Mouse (Mus musculus) limb, embryonic 15.5 days (tissue): Measurements from ENCODE around the gene Tmc3. TPM values are rescaled to one million over a fixed set of nuclear protein-coding genes. Genes with fewer than 3 reads are reported as not detected.

Experiments used
- ATAC-seq: fragments of 200-750 bp; cut with Nextera tagmentation; 2 replicates; pipeline ENCODE4 v1.8.0; 2017; ENCODE audit warnings: low read depth, moderate TSS enrichment; ENCODE audit not compliant: insufficient number of reproducible peaks, low FRiP score, low TSS enrichment
- H3K27ac ChIP-seq: fragments of 300-500 bp; sonication (generic); 2 replicates; pipeline ENCODE4 v1.5.1; 2015; ENCODE audit warnings: moderate library complexity, mild to moderate bottlenecking, inconsistent platforms
- H3K27me3 ChIP-seq: fragments of 300-500 bp; sonication (generic); 2 replicates; pipeline ENCODE4 v1.6.1; 2015; ENCODE audit warnings: inconsistent platforms
- H3K36me3 ChIP-seq: fragments of 300-500 bp; sonication (generic); 2 replicates; pipeline ENCODE4 v1.6.1; 2015; ENCODE audit warnings: inconsistent platforms
- H3K4me1 ChIP-seq: fragments of 300-500 bp; sonication (generic); 2 replicates; pipeline ENCODE4 v1.6.1; 2015; ENCODE audit warnings: inconsistent platforms
- H3K4me2 ChIP-seq: fragments of 300-500 bp; sonication (generic); 2 replicates; pipeline ENCODE4 v1.6.1; 2015; ENCODE audit warnings: mild to moderate bottlenecking, inconsistent platforms
- H3K4me3 ChIP-seq: fragments of 300-500 bp; sonication (generic); 2 replicates; pipeline ENCODE4 v1.5.1; 2015; ENCODE audit warnings: mild to moderate bottlenecking, inconsistent platforms
- H3K9ac ChIP-seq: fragments of 300-500 bp; sonication (generic); 2 replicates; pipeline ENCODE4 v1.6.1; 2015; ENCODE audit warnings: inconsistent platforms
- H3K9me3 ChIP-seq: fragments of 300-500 bp; sonication (generic); 2 replicates; pipeline ENCODE4 v1.6.1; 2016; ENCODE audit warnings: inconsistent platforms
- whole genome bisulfite sequencing: fragments of 180-500 bp; shearing (Covaris S2); methylation state at CpG from one replicate; pipeline ENCODE4 v1.1.7; 2015; 5-methylcytosine and 5-hydroxymethylcytosine counted together
- polyA plus RNA-seq: library from polyadenylated mRNA; unstranded; fragments of >200 nt; fragmentation: Nextera tagmentation; extraction: Ambion mirVana; gene quantifications from 2 replicates; pipeline ENCODE4 v1.2.1, GENCODE M21; 2015

The Tmc3 gene
- polyA plus RNA-seq, 1 experiment from 2014 or later: 0.91 TPM

- Histone ChIP-seq H3K27me3 (no peaks in the 10 kb centered on the region), H3K27ac (no peak overlapping the region), H3K9ac (no peak overlapping the region), H3K4me1 (no peaks in the 10 kb centered on the region), H3K4me2 (no peak overlapping the region), H3K9me3 (no peaks in the 10 kb centered on the region), H3K4me3 (no peak overlapping the region), H3K36me3 (no peaks in the 10 kb centered on the region)
- 37% methylated on average over 7 of the region's 7 CpGs for WGBS
- no peak for ATAC-seq
Measured at GRCm38 (mm10) chr7:83565976-83566375, 18.8 kb upstream of the Tmc3 start.

GRCm38 (mm10) chr7:83567841-83568500 is 16.8 kb upstream of the Tmc3 start:
- 47% methylated on average over 16 of the region's 16 CpGs for WGBS

GRCm38 (mm10) chr7:83568815-83569214 is 15.9 kb upstream of the Tmc3 start:
- WGBS: 68% methylated on average over 2 of the region's 2 CpGs
- H3K9ac ChIP-seq: no peak overlapping the region
- no peaks in the 10 kb centered on the region for H3K4me1 ChIP-seq
- H3K27ac ChIP-seq: no peak overlapping the region
- no peak overlapping the region for H3K4me3 ChIP-seq
- ATAC-seq: no peak
- no peaks in the 10 kb centered on the region for H3K9me3 ChIP-seq
- H3K4me2 ChIP-seq: no peak overlapping the region
- no peaks in the 10 kb centered on the region for H3K27me3 ChIP-seq
- no peaks in the 10 kb centered on the region for H3K36me3 ChIP-seq

More at GRCm38 (mm10) chr7:83567841-83568500, 16.8 kb upstream of the Tmc3 start:
- Histone ChIP-seq H3K4me2 (no peak overlapping the region), H3K4me1 (no peaks in the 10 kb centered on the region), H3K9ac (no peak overlapping the region), H3K27me3 (no peaks in the 10 kb centered on the region), H3K27ac (no peak overlapping the region), H3K9me3 (no peaks in the 10 kb centered on the region), H3K36me3 (no peaks in the 10 kb centered on the region), H3K4me3 (no peak overlapping the region)
- no peak for ATAC-seq

- Histone ChIP-seq H3K4me1 (no peaks in the 10 kb centered on the region), H3K27ac (no peak overlapping the region), H3K4me2 (no peak overlapping the region), H3K4me3 (no peak overlapping the region), H3K27me3 (no peaks in the 10 kb centered on the region), H3K9me3 (no peaks in the 10 kb centered on the region), H3K36me3 (no peaks in the 10 kb centered on the region), H3K9ac (no peak overlapping the region)
- 88% methylated on average over 2 of the region's 2 CpGs for WGBS
- no peak for ATAC-seq
Measured at GRCm38 (mm10) chr7:83569436-83569835, 15.3 kb upstream of the Tmc3 start.

GRCm38 (mm10) chr7:83571077-83571476 is 13.7 kb upstream of the Tmc3 start:
- Histone ChIP-seq H3K36me3 (no peaks in the 10 kb centered on the region), H3K27me3 (no peaks in the 10 kb centered on the region), H3K9ac (no peak overlapping the region), H3K4me1 (no peaks in the 10 kb centered on the region), H3K9me3 (no peaks in the 10 kb centered on the region), H3K4me3 (no peak overlapping the region), H3K4me2 (no peak overlapping the region), H3K27ac (no peak overlapping the region)
- ATAC-seq: no peak
- WGBS: 42% methylated on average over 4 of the region's 4 CpGs

GRCm38 (mm10) chr7:83571901-83572300 is 12.8 kb upstream of the Tmc3 start:
- Histone ChIP-seq H3K27me3 (no peaks in the 10 kb centered on the region), H3K9me3 (no peaks in the 10 kb centered on the region), H3K4me3 (no peak overlapping the region), H3K4me1 (no peaks in the 10 kb centered on the region), H3K36me3 (no peaks in the 10 kb centered on the region), H3K9ac (no peak overlapping the region), H3K27ac (no peak overlapping the region), H3K4me2 (no peak overlapping the region)
- 66% methylated on average over 3 of the region's 3 CpGs for WGBS
- ATAC-seq: no peak

- no peak for ATAC-seq
- Histone ChIP-seq H3K9ac (no peak overlapping the region), H3K36me3 (no peaks in the 10 kb centered on the region), H3K27me3 (no peaks in the 10 kb centered on the region), H3K4me3 (no peak overlapping the region), H3K4me1 (no peaks in the 10 kb centered on the region), H3K9me3 (no peaks in the 10 kb centered on the region), H3K27ac (no peak overlapping the region), H3K4me2 (no peak overlapping the region)
- 56% methylated on average over 2 of the region's 2 CpGs for WGBS
Measured at GRCm38 (mm10) chr7:83572451-83572850, 12.3 kb upstream of the Tmc3 start.

GRCm38 (mm10) chr7:83580946-83581345 is 3.8 kb upstream of the Tmc3 start:
- Histone ChIP-seq H3K9ac (no peak overlapping the region), H3K27me3 (no peaks in the 10 kb centered on the region), H3K4me2 (no peak overlapping the region), H3K4me1 (peaks cover 10% of the 10 kb centered on the region), H3K36me3 (no peaks in the 10 kb centered on the region), H3K27ac (no peak overlapping the region), H3K9me3 (no peaks in the 10 kb centered on the region), H3K4me3 (no peak overlapping the region)
- ATAC-seq: no peak
- 66% methylated on average over 4 of the region's 4 CpGs for WGBS

- no peaks in the 10 kb centered on the region for H3K27me3 ChIP-seq
- H3K27ac ChIP-seq: no peak overlapping the region
- H3K4me1 ChIP-seq: no peaks in the 10 kb centered on the region
- no peaks in the 10 kb centered on the region for H3K9me3 ChIP-seq
- no peaks in the 10 kb centered on the region for H3K36me3 ChIP-seq
- H3K4me2 ChIP-seq: no peak overlapping the region
- WGBS: 79% methylated on average over 3 of the region's 3 CpGs
- ATAC-seq: no peak
- H3K4me3 ChIP-seq: no peak overlapping the region
- H3K9ac ChIP-seq: no peak overlapping the region
Measured at GRCm38 (mm10) chr7:83594056-83594455, 9.3 kb downstream of the Tmc3 start.

GRCm38 (mm10) chr7:83597063-83597462 is 12.3 kb downstream of the Tmc3 start:
- no peak for ATAC-seq
- Histone ChIP-seq H3K4me2 (no peak overlapping the region), H3K36me3 (no peaks in the 10 kb centered on the region), H3K4me3 (no peak overlapping the region), H3K9ac (no peak overlapping the region), H3K27me3 (no peaks in the 10 kb centered on the region), H3K9me3 (no peaks in the 10 kb centered on the region), H3K27ac (no peak overlapping the region), H3K4me1 (no peaks in the 10 kb centered on the region)
- 84% methylated on average over 3 of the region's 3 CpGs for WGBS

GRCm38 (mm10) chr7:83598997-83599912 is 14.5 kb downstream of the Tmc3 start:
- H3K4me1 ChIP-seq: no peaks in the 10 kb centered on the region; the same call in 1 of the 2 replicates
- H3K4me2 ChIP-seq: no peak overlapping the region
- H3K27me3 ChIP-seq: no peaks in the 10 kb centered on the region
- no peak overlapping the region for H3K4me3 ChIP-seq
- 81% methylated on average over 13 of the region's 13 CpGs for WGBS
- H3K9ac ChIP-seq: no peak overlapping the region
- no peaks in the 10 kb centered on the region for H3K36me3 ChIP-seq
- H3K27ac ChIP-seq: no peak overlapping the region
- no peaks in the 10 kb centered on the region for H3K9me3 ChIP-seq
- ATAC-seq: no peak

- Histone ChIP-seq H3K9ac (no peak overlapping the region), H3K36me3 (no peaks in the 10 kb centered on the region), H3K4me1 (peaks cover 5% of the 10 kb centered on the region; the same call in 1 of the 2 replicates), H3K9me3 (no peaks in the 10 kb centered on the region), H3K4me2 (no peak overlapping the region), H3K27me3 (no peaks in the 10 kb centered on the region), H3K27ac (no peak overlapping the region), H3K4me3 (no peak overlapping the region)
- WGBS: 62% methylated on average over 8 of the region's 8 CpGs
- ATAC-seq: no peak
Measured at GRCm38 (mm10) chr7:83599913-83600286, 15.2 kb downstream of the Tmc3 start.
